ENCODE assay signal across 8 mouse cellular contexts in genomic region chr8:122294273-122294683, GRCm38 (mm10). TPM values are rescaled to one million over a fixed set of nuclear protein-coding genes. Genes with fewer than 3 reads are reported as not detected.
DNase-seq lines count a peak whose midpoint lies in the region; ATAC-seq and TF ChIP-seq lines count a peak whose summit lies in the region.
"Had no signal": no experiment of that assay in that cellular context is flagged by ENCODE, and none has a peak within 500 bp of the region (broad histone marks: within the 10 kb centered on the region; RNA-seq: fewer than 3 reads in every experiment).

No protein-coding gene starts in this region.

- peak; percentile 45 to 70; a peak in 2 of 4 replicates for TF ChIP-seq POLR2A in MEL (IDR thresholded peaks at IDR 0.05; ENCODE audit: control insufficient read depth in 1 of 2, insufficient read depth in 1 of 2, low read depth in 1 of 2, low read length in 2 of 2, poor library complexity in 1 of 2)
- no peak for TF ChIP-seq POLR2A in brain, embryonic 14.5 days (IDR thresholded peaks at IDR 0.05; ENCODE audit: borderline replicate concordance, extremely low read depth, insufficient read depth, insufficient read length, poor library complexity, severe bottlenecking)

- H3K9me3 ChIP-seq in MEL (replicated peaks; ENCODE audit: insufficient read depth, low read length): no peaks in the 10 kb centered on the region
- no peaks in the 10 kb centered on the region for H3K9me3 ChIP-seq in heart, embryonic 12.5 days (replicated peaks)
- H3K9me3 ChIP-seq in kidney, embryonic 15.5 days (replicated peaks): no peaks in the 10 kb centered on the region
- no peaks in the 10 kb centered on the region for H3K9me3 ChIP-seq in stomach, postnatal 0 days (ENCODE audit: control insufficient read depth, low read length)

- no peak for TF ChIP-seq CTCF in MEL (IDR thresholded peaks at IDR 0.05 in 2 of 3, conservative IDR thresholded peaks at IDR 0.05 in 1 of 3; ENCODE audit: control insufficient read depth in 1 of 3, insufficient read depth in 1 of 3, low read depth in 2 of 3, low read length in 3 of 3, poor library complexity in 1 of 3, severe bottlenecking in 1 of 3)
- no peak for TF ChIP-seq CTCF in brain, embryonic 14.5 days (IDR thresholded peaks at IDR 0.05; ENCODE audit: borderline replicate concordance, extremely low read depth, insufficient read depth, insufficient read length)
- no peak for TF ChIP-seq CTCF in stomach, postnatal 0 days (IDR thresholded peaks at IDR 0.05; ENCODE audit: low read depth)
- no peak for TF ChIP-seq CTCF in left cerebral cortex, adult 2 months (IDR thresholded peaks at IDR 0.05)

- H3K79me2 ChIP-seq in MEL (ENCODE audit: control insufficient read depth, insufficient read depth, low read length, poor library complexity): peaks cover 87% of the 10 kb centered on the region

- peak overlapping the region; percentile 58 for H3K9ac ChIP-seq in MEL (ENCODE audit: control insufficient read depth, low read depth, low read length, poor library complexity, severe bottlenecking)
- H3K9ac ChIP-seq in heart, embryonic 12.5 days: 0 out of 2 replicates have a peak overlapping the region, but pooled peaks have one; percentile 31
- H3K9ac ChIP-seq in kidney, embryonic 15.5 days: no peak overlapping the region
- no peak overlapping the region for H3K9ac ChIP-seq in stomach, postnatal 0 days (ENCODE audit: low read length)

- H3K4me2 ChIP-seq in heart, embryonic 12.5 days: peak overlapping the region; percentile 44
- H3K4me2 ChIP-seq in kidney, embryonic 15.5 days: peak overlapping the region; percentile 34
- H3K4me2 ChIP-seq in stomach, postnatal 0 days (replicated peaks; ENCODE audit: low read depth): peak overlapping the region; percentile 12; the same call in 1 of the 2 replicates

- peaks cover 10 to 79% of the 10 kb centered on the region in 2 experiments; a peak in 3 of 4 replicates for H3K36me3 ChIP-seq in MEL (ENCODE audit: control insufficient read depth in 1 of 2, insufficient read depth in 2 of 2, low read length in 2 of 2)
- H3K36me3 ChIP-seq in heart, embryonic 12.5 days: peaks cover 15% of the 10 kb centered on the region
- H3K36me3 ChIP-seq in kidney, embryonic 15.5 days: no peaks in the 10 kb centered on the region
- no peaks in the 10 kb centered on the region for H3K36me3 ChIP-seq in stomach, postnatal 0 days (ENCODE audit: control insufficient read depth, insufficient read depth, low read length)

- peaks cover 18 to 93% of the 10 kb centered on the region in 2 experiments for H3K4me1 ChIP-seq in MEL (ENCODE audit: control insufficient read depth in 1 of 2, insufficient read depth in 2 of 2, low read length in 2 of 2)
- peaks cover 100% of the 10 kb centered on the region for H3K4me1 ChIP-seq in heart, embryonic 12.5 days (replicated peaks)
- H3K4me1 ChIP-seq in kidney, embryonic 15.5 days: peaks cover 82% of the 10 kb centered on the region
- peaks cover 5% of the 10 kb centered on the region; the same call in 1 of the 2 replicates for H3K4me1 ChIP-seq in stomach, postnatal 0 days (replicated peaks; ENCODE audit: control insufficient read depth, insufficient read depth)

- peak overlapping the region; percentile 95 for H3K27ac ChIP-seq in MEL (ENCODE audit: control insufficient read depth, low read depth, low read length)
- H3K27ac ChIP-seq in heart, embryonic 12.5 days (ENCODE audit: poor library complexity, severe bottlenecking): peak overlapping the region; percentile 96
- peak overlapping the region; percentile 80 for H3K27ac ChIP-seq in kidney, embryonic 15.5 days
- 0 out of 2 replicates have a peak overlapping the region, but pooled peaks have one; percentile 18 for H3K27ac ChIP-seq in stomach, postnatal 0 days (replicated peaks)
- H3K27ac ChIP-seq in left cerebral cortex, adult 2 months: no peak overlapping the region
- H3K27ac ChIP-seq: macrophage had no signal

- peak in 1 of 2 experiments; percentile 57; a peak in 2 of 4 replicates for TF ChIP-seq EP300 in MEL (IDR thresholded peaks at IDR 0.05; ENCODE audit: low read depth in 1 of 2, low read length in 2 of 2)
- TF ChIP-seq EP300 in stomach, postnatal 0 days (optimal IDR thresholded peaks at IDR 0.05): no peak

- under 1% methylated on average over 7 of the region's 7 CpGs for WGBS in heart, embryonic 12.5 days
- 4% methylated on average over 7 of the region's 7 CpGs for WGBS in kidney, embryonic 15.5 days
- 8% methylated on average over 7 of the region's 7 CpGs for WGBS in stomach, postnatal 0 days

- H3K4me3 ChIP-seq in MEL (ENCODE audit: control insufficient read depth in 1 of 2, insufficient read depth in 1 of 2, low read depth in 2 of 2, low read length in 2 of 2): no peak overlapping the region
- no peak overlapping the region for H3K4me3 ChIP-seq in heart, embryonic 12.5 days
- no peak overlapping the region; the same call in 1 of the 2 replicates for H3K4me3 ChIP-seq in kidney, embryonic 15.5 days (replicated peaks)
- no peak overlapping the region for H3K4me3 ChIP-seq in stomach, postnatal 0 days (ENCODE audit: low read depth, low read length)
- H3K4me3 ChIP-seq in left cerebral cortex, adult 2 months: no peak overlapping the region

- peak; percentile 89 for ATAC-seq in heart, embryonic 12.5 days (ENCODE audit: insufficient number of reproducible peaks, low FRiP score)
- ATAC-seq in kidney, embryonic 15.5 days (replicated peaks; ENCODE audit: low FRiP score): peak; percentile 92
- ATAC-seq in stomach, postnatal 0 days (ENCODE audit: low FRiP score, low TSS enrichment): peak; percentile 94

- peak; percentile 91 for DNase-seq in MEL (ENCODE audit: low read depth, low spot score)
- peak; percentile 76 for DNase-seq in brain, embryonic 14.5 days (ENCODE audit: low read depth)
- DNase-seq in lung, postnatal 14 days: peak; percentile 74
- DNase-seq in stomach, postnatal 0 days (ENCODE audit: low spot score): peak; percentile 91
- DNase-seq in left cerebral cortex, adult 2 months (ENCODE audit: extremely low spot score in 1 of 2, low spot score in 2 of 2): no peak

- no peaks in the 10 kb centered on the region for H3K27me3 ChIP-seq in MEL (ENCODE audit: control insufficient read depth in 1 of 2, insufficient read depth in 2 of 2, low read length in 2 of 2)
- H3K27me3 ChIP-seq in heart, embryonic 12.5 days (replicated peaks): no peaks in the 10 kb centered on the region
- H3K27me3 ChIP-seq in kidney, embryonic 15.5 days: no peaks in the 10 kb centered on the region
- H3K27me3 ChIP-seq in stomach, postnatal 0 days (ENCODE audit: control insufficient read depth, insufficient read depth, low read length): no peaks in the 10 kb centered on the region

- no peak for TF ChIP-seq RAD21 in MEL (IDR thresholded peaks at IDR 0.05; ENCODE audit: low read depth, low read length)

- intact Hi-C loops in left cerebral cortex, adult 2 months (cut with DNase I): no loop called here

TF ChIP-seq in MEL, 35 proteins besides CTCF, POLR2A, EP300 and RAD21:
- peak; percentile 24; the same call in 1 of the 2 replicates for TF ChIP-seq GATA1 (IDR thresholded peaks at IDR 0.05; ENCODE audit: low read depth, low read length)
- TF ChIP-seq USF1 (IDR thresholded peaks at IDR 0.05; ENCODE audit: low read depth, low read length): no peak
- TF ChIP-seq GABPA (IDR thresholded peaks at IDR 0.05; ENCODE audit: low read depth, low read length): no peak
- no peak for TF ChIP-seq TBP (IDR thresholded peaks at IDR 0.05; ENCODE audit: low read depth, low read length)
- no peak for TF ChIP-seq SMC3 (IDR thresholded peaks at IDR 0.05; ENCODE audit: low read depth, low read length)
- no peak for TF ChIP-seq MYB (IDR thresholded peaks at IDR 0.05; ENCODE audit: low read depth, low read length)
- TF ChIP-seq MAFK (IDR thresholded peaks at IDR 0.05; ENCODE audit: borderline replicate concordance, low read depth, low read length): no peak
- no peak; the same call in 1 of the 2 replicates for TF ChIP-seq MAZ (IDR thresholded peaks at IDR 0.05; ENCODE audit: low read depth, low read length)
- TF ChIP-seq ZNF384 (IDR thresholded peaks at IDR 0.05; ENCODE audit: low read depth, low read length): no peak
- TF ChIP-seq TCF12 (IDR thresholded peaks at IDR 0.05; ENCODE audit: low read depth, low read length): no peak
- no peak for TF ChIP-seq USF2 (IDR thresholded peaks at IDR 0.05; ENCODE audit: borderline replicate concordance in 1 of 2, insufficient read depth in 1 of 2, low read depth in 1 of 2, low read length in 2 of 2)
- TF ChIP-seq ETS1 (IDR thresholded peaks at IDR 0.05; ENCODE audit: low read depth, low read length): 0 out of 2 replicates have a peak, but pooled peaks have one; percentile 9
- 0 out of 2 replicates have a peak, but pooled peaks have one; percentile 30 for TF ChIP-seq NELFE (IDR thresholded peaks at IDR 0.05; ENCODE audit: low read depth, low read length)
- TF ChIP-seq ZC3H11A (IDR thresholded peaks at IDR 0.05; ENCODE audit: low read depth, low read length): no peak
- no peak for TF ChIP-seq ZKSCAN1 (IDR thresholded peaks at IDR 0.05; ENCODE audit: low read depth, low read length)
- no peak for TF ChIP-seq ZMIZ1 (IDR thresholded peaks at IDR 0.05; ENCODE audit: low read depth, low read length)
- no peak for TF ChIP-seq UBTF (IDR thresholded peaks at IDR 0.05; ENCODE audit: borderline replicate concordance, insufficient read depth, low read depth, low read length)

RNA-seq across cellular contexts. Expression of gene Zfpm1, which starts 12.3 kb away (rescaled TPM):
- 104 and 133 TPM in 2 replicates for total RNA-seq in MEL (2012; rRNA removed)
- polyA plus RNA-seq in MEL (2012; ENCODE audit: insufficient read depth in 1 of 2, insufficient read length in 2 of 2, low read depth in 1 of 2, low replicate concordance in 2 of 2, missing spikeins in 1 of 2): 100 to 1,000 TPM; 260 to 343 TPM
- polyA plus RNA-seq in brain, embryonic 14.5 days (2012; rRNA removed): 8.1 and 16.9 TPM in 2 replicates
- 8.0 and 9.2 TPM in 2 replicates for polyA plus RNA-seq in heart, embryonic 12.5 days (2016; fragmentation: Nextera tagmentation; extraction: Ambion mirVana)
- polyA plus RNA-seq in kidney, embryonic 15.5 days (2015; fragmentation: Nextera tagmentation; extraction: Ambion mirVana): 2.2 and 2.4 TPM in 2 replicates
- polyA plus RNA-seq in stomach, postnatal 0 days (2015; fragmentation: Nextera tagmentation; extraction: Ambion mirVana): 2.3 and 2.8 TPM in 2 replicates
- 10 to 100 TPM; 39.5 to 42.1 TPM for total RNA-seq in left cerebral cortex, adult 2 months (2021)

Comparison
In these comparisons a context has a peak if more than half of its experiments do, and no peak if none do; other contexts are left out.
1. DNase-seq: peak in MEL (single experiment), brain, embryonic 14.5 days (single experiment), lung, postnatal 14 days (single experiment) and stomach, postnatal 0 days (single experiment); none in left cerebral cortex, adult 2 months (0 of 2).
2. H3K9ac ChIP-seq: peak in MEL (single experiment) and heart, embryonic 12.5 days (single experiment); none in kidney, embryonic 15.5 days (single experiment) and stomach, postnatal 0 days (single experiment).
3. RNA of gene Zfpm1, which starts 12.3 kb away (polyA plus RNA-seq): 260 to 343 TPM in MEL; 8.1 to 16.9 TPM in brain, embryonic 14.5 days, 8.0 to 9.2 TPM in heart, embryonic 12.5 days, 2.2 to 2.4 TPM in kidney, embryonic 15.5 days and 2.3 to 2.8 TPM in stomach, postnatal 0 days; every median in the first group is over 10 times any median in the second.
4. Peak in every context shown above with its lines, with median percentiles within 50 percentile points of each other: ATAC-seq and H3K4me2 ChIP-seq.